Comparison of ENCODE assay signal across 8 mouse cellular contexts in genomic region chr17:87446767-87447611, GRCm38 (mm10). TPM values are rescaled to one million over a fixed set of nuclear protein-coding genes. Genes with fewer than 3 reads are reported as not detected.
A peak's percentile ranks its signal among the peaks of the same experiment; 100 is the strongest.
DNase-seq lines count a peak whose midpoint lies in the region; ATAC-seq lines count a peak whose summit lies in the region.

Calm2 (minus strand) TSS chr17:87446935.

- peak within 1 kb of the TSS; percentile 100 for H3K9ac ChIP-seq in hindbrain, embryonic 12.5 days

- H3K4me1 ChIP-seq in hindbrain, embryonic 12.5 days = peaks cover 34% of the 10 kb centered on the region

- peak within 1 kb of the TSS; percentile 96 for H3K4me3 ChIP-seq in hindbrain, embryonic 12.5 days

- ATAC-seq in hindbrain, embryonic 12.5 days (ENCODE audit: low FRiP score) = peak; percentile 93

- under 1% methylated on average over 67 of the region's 69 CpGs for WGBS in hindbrain, embryonic 12.5 days

- H3K27ac ChIP-seq in hindbrain, embryonic 12.5 days = peak within 1 kb of the TSS; percentile 99

- peak; percentile 99 for DNase-seq in NIH3T3 (ENCODE audit: low read depth)
- peak; percentile 99 for DNase-seq in cerebellum, postnatal 10 days
- peak; percentile 96 to 97 for DNase-seq in frontal cortex, postnatal 10 days (ENCODE audit: low spot score in 2 of 2)
- peak; percentile 97 to 98 for DNase-seq in layer of hippocampus, postnatal 14 days (ENCODE audit: low spot score in 2 of 2)
- peak; percentile 99 for DNase-seq in lung, postnatal 14 days
- DNase-seq in retina, adult 2 months (ENCODE audit: low read depth, low spot score) = peak; percentile 98
- peak; percentile 98 for DNase-seq in thymus, postnatal 36 days

- H3K9me3 ChIP-seq in hindbrain, embryonic 12.5 days (replicated peaks) = no peaks in the 10 kb centered on the region

- no peaks in the 10 kb centered on the region for H3K36me3 ChIP-seq in hindbrain, embryonic 12.5 days

- H3K4me2 ChIP-seq in hindbrain, embryonic 12.5 days (replicated peaks) = peak within 1 kb of the TSS; percentile 73

- no peaks in the 10 kb centered on the region; the same call in 1 of the 2 replicates for H3K27me3 ChIP-seq in hindbrain, embryonic 12.5 days

RNA-seq across cellular contexts. Expression of gene Calm2, which starts in this region (rescaled TPM):
- 1,282 and 1,370 TPM in 2 replicates for polyA plus RNA-seq in hindbrain, embryonic 12.5 days (2016; fragmentation: Nextera tagmentation; extraction: Ambion mirVana)
- total RNA-seq in layer of hippocampus, postnatal 14 days (2021) = 1,000 to 10,000 TPM; 2,088 to 2,105 TPM

Comparison
In these comparisons a context has a peak if more than half of its experiments do, and no peak if none do; other contexts are left out.
1. Peak in every context shown above with its lines: DNase-seq, ATAC-seq, H3K4me3 ChIP-seq and H3K27ac ChIP-seq.